Mouse (Mus musculus) right cerebral cortex, postnatal 4 days (tissue): Measurements from ENCODE around the gene Gm10322.
A peak's percentile ranks its signal among the peaks of the same experiment; 100 is the strongest.

Experiments
- DNase-seq: peaks from one replicate; pipeline ENCODE4 v3.0.0-alpha.2; 2022

The Gm10322 gene

GRCm38 (mm10) chr10:59615981-59616520 is at the start of gene Gm10322:
Gene Gm10322 (plus strand): TSS chr10:59616063.
- DNase-seq, result peak; percentile 54

- DNase-seq, result peak; percentile 28
These were observed 48.9 kb upstream of the Gm10322 start for GRCm38 (mm10) chr10:59566968-59567367.

- no peak for DNase-seq
These were observed 47.0 kb upstream of the Gm10322 start for GRCm38 (mm10) chr10:59568665-59569480.

- no peak for DNase-seq
These were observed 46.4 kb upstream of the Gm10322 start for GRCm38 (mm10) chr10:59569481-59569869.

GRCm38 (mm10) chr10:59570360-59570759 is 45.5 kb upstream of the Gm10322 start:
- no peak for DNase-seq

- no peak for DNase-seq
These were observed 45.1 kb upstream of the Gm10322 start for GRCm38 (mm10) chr10:59570780-59571179.

GRCm38 (mm10) chr10:59571273-59571672 is 44.6 kb upstream of the Gm10322 start:
- DNase-seq, result no peak

GRCm38 (mm10) chr10:59571964-59572363 is 43.9 kb upstream of the Gm10322 start:
- DNase-seq, result no peak

GRCm38 (mm10) chr10:59576305-59576704 is 39.6 kb upstream of the Gm10322 start:
- DNase-seq, result no peak

- no peak for DNase-seq
These were observed 37.7 kb upstream of the Gm10322 start for GRCm38 (mm10) chr10:59577871-59578801.

GRCm38 (mm10) chr10:59579645-59580044 is 36.2 kb upstream of the Gm10322 start:
- no peak for DNase-seq

- DNase-seq, result no peak
These were observed 35.2 kb upstream of the Gm10322 start for GRCm38 (mm10) chr10:59580593-59581149.

- no peak for DNase-seq
These were observed 33.9 kb upstream of the Gm10322 start for GRCm38 (mm10) chr10:59581826-59582543.

- DNase-seq, result no peak
These were observed 30.2 kb upstream of the Gm10322 start for GRCm38 (mm10) chr10:59585621-59586020.

- no peak for DNase-seq
These were observed 29.0 kb upstream of the Gm10322 start for GRCm38 (mm10) chr10:59586821-59587220.

- DNase-seq, result no peak
These were observed 27.7 kb upstream of the Gm10322 start for GRCm38 (mm10) chr10:59588135-59588534.

GRCm38 (mm10) chr10:59589420-59589819 is 26.4 kb upstream of the Gm10322 start:
- DNase-seq, result no peak

- no peak for DNase-seq
These were observed 26.0 kb upstream of the Gm10322 start for GRCm38 (mm10) chr10:59589856-59590255.

- DNase-seq, result no peak
These were observed 25.3 kb upstream of the Gm10322 start for GRCm38 (mm10) chr10:59590606-59591005.

- peak; percentile 45 for DNase-seq
These were observed 21.9 kb upstream of the Gm10322 start for GRCm38 (mm10) chr10:59593826-59594570.

GRCm38 (mm10) chr10:59600516-59600915 is 15.3 kb upstream of the Gm10322 start:
- DNase-seq, result no peak

- DNase-seq, result no peak
These were observed 13.8 kb upstream of the Gm10322 start for GRCm38 (mm10) chr10:59602043-59602442.
